Mouse (Mus musculus): ENCODE measurements around the gene Kif1a. TPM values are rescaled to one million over a fixed set of nuclear protein-coding genes. Genes with fewer than 3 reads are reported as not detected.
"Not testable (repeated sequence)": the region's sequence is repeated elsewhere in the genome, so short reads cannot be mapped to it uniquely, and the experiment has no call there.

The Kif1a gene
- polyA plus RNA-seq, 1 experiment from 2014 or later = 8.3 TPM

GRCm38 (mm10) chr1:92971879-92972795 lies 129.6 kb downstream of the Kif1a start:
- Histone ChIP-seq H3K27me3 (replicated peaks; ENCODE audit: control insufficient read depth, insufficient read depth, low read length) (no peaks in the 10 kb centered on the region), H3K4me2 (replicated peaks; ENCODE audit: low read depth) (no peak overlapping the region), H3K9ac (ENCODE audit: low read depth, low read length) (no peak overlapping the region), H3K4me3 (ENCODE audit: low read depth, low read length) (no peak overlapping the region), H3K9me3 (ENCODE audit: control insufficient read depth) (no peaks in the 10 kb centered on the region), H3K36me3 (ENCODE audit: control insufficient read depth, insufficient read depth) (no peaks in the 10 kb centered on the region), H3K4me1 (replicated peaks; ENCODE audit: control insufficient read depth, insufficient read depth, low read length) (no peaks in the 10 kb centered on the region), H3K27ac (ENCODE audit: low read depth, low read length) (no peak overlapping the region)
- 73% methylated on average over 7 of the region's 7 CpGs for WGBS
- ATAC-seq = no peak
- no peak for TF ChIP-seq CTCF (IDR thresholded peaks at IDR 0.05; ENCODE audit: low read depth)

- H3K4me1 ChIP-seq (replicated peaks; ENCODE audit: control insufficient read depth, insufficient read depth, low read length); H3K36me3 ChIP-seq (ENCODE audit: control insufficient read depth, insufficient read depth); H3K4me3 ChIP-seq (ENCODE audit: low read depth, low read length); H3K9me3 ChIP-seq (ENCODE audit: control insufficient read depth); H3K9ac ChIP-seq (ENCODE audit: low read depth, low read length); H3K4me2 ChIP-seq (replicated peaks; ENCODE audit: low read depth); H3K27ac ChIP-seq (ENCODE audit: low read depth, low read length); ATAC-seq; H3K27me3 ChIP-seq (replicated peaks; ENCODE audit: control insufficient read depth, insufficient read depth, low read length): not testable (repeated sequence)
- WGBS = 88% methylated on average over 6 of the region's 6 CpGs
Observed at GRCm38 (mm10) chr1:92970791-92971190, 131.0 kb downstream of the Kif1a start.

Other genes starting within 250 kb of the Kif1a start
- gene Ankmy1, start 199.0 kb downstream of the Kif1a start, polyA plus RNA-seq (2015; fragmentation: Nextera tagmentation; extraction: Ambion mirVana) = 0.12 TPM in 1 of 2 replicates, not detected in the other
- gene Dusp28, start 195.0 kb downstream of the Kif1a start, polyA plus RNA-seq (2015; fragmentation: Nextera tagmentation; extraction: Ambion mirVana) = 18.8 and 19.2 TPM in 2 replicates
- 75.0 and 87.9 TPM in 2 replicates for gene Rnpepl1, start 191.2 kb downstream of the Kif1a start, polyA plus RNA-seq (2015; fragmentation: Nextera tagmentation; extraction: Ambion mirVana)
- gene Capn10, start 167.6 kb downstream of the Kif1a start, polyA plus RNA-seq (2015; fragmentation: Nextera tagmentation; extraction: Ambion mirVana) = 31.6 and 34.4 TPM in 2 replicates
- gene Gpr35, start 151.1 kb downstream of the Kif1a start, polyA plus RNA-seq (2015; fragmentation: Nextera tagmentation; extraction: Ambion mirVana) = 4.7 and 4.8 TPM in 2 replicates
- gene Aqp12, start 95.6 kb downstream of the Kif1a start, polyA plus RNA-seq (2015; fragmentation: Nextera tagmentation; extraction: Ambion mirVana) = 0.13 and 0.17 TPM in 2 replicates
- 3.2 and 3.5 TPM in 2 replicates for gene Agxt, start 33.3 kb upstream of the Kif1a start, polyA plus RNA-seq (2015; fragmentation: Nextera tagmentation; extraction: Ambion mirVana)
- gene 2310007B03Rik, start 59.0 kb upstream of the Kif1a start, polyA plus RNA-seq (2015; fragmentation: Nextera tagmentation; extraction: Ambion mirVana) = 22.5 and 24.3 TPM in 2 replicates
- 0.04 TPM in 1 of 2 replicates, not detected in the other for gene Crocc2, start 66.8 kb upstream of the Kif1a start, polyA plus RNA-seq (2015; fragmentation: Nextera tagmentation; extraction: Ambion mirVana)
- gene Sned1, start 133.9 kb upstream of the Kif1a start, polyA plus RNA-seq (2015; fragmentation: Nextera tagmentation; extraction: Ambion mirVana) = 0.81 and 1.0 TPM in 2 replicates
- gene Mterf4, start 204.0 kb upstream of the Kif1a start, polyA plus RNA-seq (2015; fragmentation: Nextera tagmentation; extraction: Ambion mirVana) = 7.7 and 9.1 TPM in 2 replicates
- 32.9 and 33.0 TPM in 2 replicates for gene Ppp1r7, start 240.9 kb upstream of the Kif1a start, polyA plus RNA-seq (2015; fragmentation: Nextera tagmentation; extraction: Ambion mirVana)
- gene Pask, start 241.5 kb upstream of the Kif1a start, polyA plus RNA-seq (2015; fragmentation: Nextera tagmentation; extraction: Ambion mirVana) = 2.1 and 2.2 TPM in 2 replicates

All from intestine, postnatal 0 days (tissue).